Mouse (Mus musculus) embryonic facial prominence, embryonic 14.5 days (tissue): ENCODE data around the gene St6galnac3. TPM values are rescaled to one million over a fixed set of nuclear protein-coding genes. Genes with fewer than 3 reads are reported as not detected.

Experiments used
- ATAC-seq: fragments of 200-750 bp; cut with Nextera tagmentation; 2 replicates; pipeline ENCODE4 v1.8.0; 2017; ENCODE audit warnings: low read depth, moderate number of reproducible peaks, moderate TSS enrichment
- DNase-seq: peaks from one replicate; pipeline ENCODE4 v3.0.0-alpha.2; 2015; ENCODE audit warnings: low spot score
- H3K27ac ChIP-seq: fragments of 300-500 bp; sonication (generic); replicated peaks from 2 replicates; pipeline ENCODE4 v1.5.1; 2014; ENCODE audit warnings: low read depth, mild to moderate bottlenecking, low read length, moderate library complexity
- H3K27me3 ChIP-seq: fragments of 300-500 bp; sonication (generic); replicated peaks from 2 replicates; pipeline ENCODE4 v1.6.1; 2014; ENCODE audit warnings: low read length; ENCODE audit not compliant: control insufficient read depth, insufficient read depth
- H3K36me3 ChIP-seq: fragments of 300-500 bp; sonication (generic); 2 replicates; pipeline ENCODE4 v1.6.1; 2014; ENCODE audit warnings: low read length, mixed read lengths; ENCODE audit not compliant: control insufficient read depth, insufficient read depth
- H3K4me1 ChIP-seq: fragments of 300-500 bp; sonication (generic); 2 replicates; pipeline ENCODE4 v1.6.1; 2014; ENCODE audit warnings: antibody characterized with exemption, low read length; ENCODE audit not compliant: control insufficient read depth, insufficient read depth
- H3K4me2 ChIP-seq: fragments of 300-500 bp; sonication (generic); 2 replicates; pipeline ENCODE4 v1.6.1; 2014; ENCODE audit warnings: low read depth, mild to moderate bottlenecking, low read length, moderate library complexity, mixed read lengths
- H3K4me3 ChIP-seq: fragments of 300-500 bp; sonication (generic); 2 replicates; pipeline ENCODE4 v1.5.1; 2014; ENCODE audit warnings: low read depth, mild to moderate bottlenecking, low read length
- H3K9ac ChIP-seq: fragments of 300-500 bp; sonication (generic); 2 replicates; pipeline ENCODE4 v1.6.1; 2014; ENCODE audit warnings: low read depth, mild to moderate bottlenecking, low read length, moderate library complexity, mixed read lengths
- H3K9me3 ChIP-seq: fragments of 300-500 bp; sonication (generic); 2 replicates; pipeline ENCODE4 v1.6.1; 2016; ENCODE audit warnings: low read length; ENCODE audit not compliant: control insufficient read depth
- WGBS: fragments of 180-500 bp; shearing (Covaris S2); extraction: QIAGEN DNeasy Blood & Tissue Kit; methylation state at CpG from one replicate; pipeline ENCODE4 v1.1.7; 2014; 5-methylcytosine and 5-hydroxymethylcytosine counted together
- microRNA-seq: library from miRNA; unstranded; fragments of <30 nt; microRNA quantifications from one replicate; pipeline ENCODE4, GENCODE M21; 2016; ENCODE audit warnings: borderline number of aligned reads
- polyA plus RNA-seq: library from polyadenylated mRNA; unstranded; fragments of >200 nt; fragmentation: Nextera tagmentation; extraction: Ambion mirVana; gene quantifications from 2 replicates; pipeline ENCODE4 v1.2.1, GENCODE M21; 2014

St6galnac3 gene
- polyA plus RNA-seq, 1 experiment from 2014 or later: 30.6 TPM

DNA sequence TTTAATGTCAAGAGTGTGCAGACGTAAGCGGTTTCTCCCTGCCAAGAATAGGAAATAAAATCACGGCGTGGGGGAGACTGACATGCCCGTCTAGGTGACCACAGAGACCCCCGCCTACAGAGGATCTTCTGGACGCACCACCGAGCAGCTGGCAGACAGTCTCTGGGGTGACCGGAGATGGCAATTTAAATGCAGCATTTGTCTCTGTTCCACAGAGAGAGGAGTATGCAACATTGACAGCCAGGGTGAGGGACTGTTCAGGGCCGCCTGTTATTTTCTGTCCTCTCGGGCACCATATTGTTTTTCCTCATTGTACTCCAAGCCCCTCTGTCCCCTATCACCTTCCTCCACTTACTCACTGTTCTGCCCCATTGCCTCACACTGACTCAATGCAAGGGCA is 555.2 kb downstream of the St6galnac3 start:
- Histone ChIP-seq H3K27ac (no peak overlapping the region), H3K4me1 (no peaks in the 10 kb centered on the region), H3K4me3 (no peak overlapping the region), H3K9ac (no peak overlapping the region), H3K9me3 (no peaks in the 10 kb centered on the region), H3K27me3 (no peaks in the 10 kb centered on the region), H3K4me2 (no peak overlapping the region), H3K36me3 (no peaks in the 10 kb centered on the region)
- WGBS: 86% methylated on average over 11 of the region's 11 CpGs
- DNase-seq (no peak), ATAC-seq (no peak)

GRCm38 (mm10) chr3:153161676-153162075 is 563.3 kb downstream of the St6galnac3 start:
- peak; percentile 10 for DNase-seq
- no peak overlapping the region for H3K4me2 ChIP-seq

DNA sequence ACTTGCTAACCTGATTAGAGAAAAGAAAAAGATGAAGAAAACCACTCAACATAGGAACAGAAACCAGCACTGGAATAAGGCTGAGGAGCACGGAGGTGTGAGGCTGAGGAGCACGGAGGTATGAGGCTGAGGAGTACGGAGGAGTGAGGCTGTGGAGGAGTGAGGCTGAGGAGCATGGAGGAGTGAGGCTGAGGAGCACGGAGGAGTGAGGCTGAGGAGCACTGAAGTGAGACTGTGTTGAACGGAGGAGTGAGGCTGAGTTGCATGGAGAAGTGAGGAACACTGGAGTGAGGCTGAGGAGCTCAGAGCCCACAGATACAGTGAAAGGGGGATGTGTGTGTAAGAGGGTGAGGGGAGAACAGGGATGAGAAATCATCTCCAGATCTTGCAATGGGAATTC is 564.3 kb downstream of the St6galnac3 start:
- Histone ChIP-seq H3K27me3 (no peaks in the 10 kb centered on the region), H3K27ac (no peak overlapping the region), H3K4me1 (no peaks in the 10 kb centered on the region), H3K36me3 (no peaks in the 10 kb centered on the region), H3K4me3 (no peak overlapping the region), H3K9ac (no peak overlapping the region), H3K9me3 (no peaks in the 10 kb centered on the region), H3K4me2 (no peak overlapping the region)
- ATAC-seq (no peak), DNase-seq (no peak)
- 88% methylated on average over 5 of the region's 5 CpGs for WGBS

More at GRCm38 (mm10) chr3:153161676-153162075, 563.3 kb downstream of the St6galnac3 start:
- Histone ChIP-seq H3K27ac (no peak overlapping the region), H3K36me3 (no peaks in the 10 kb centered on the region), H3K9me3 (no peaks in the 10 kb centered on the region), H3K4me3 (no peak overlapping the region), H3K27me3 (no peaks in the 10 kb centered on the region), H3K4me1 (no peaks in the 10 kb centered on the region), H3K9ac (no peak overlapping the region)
- 57% methylated on average over 9 of the region's 9 CpGs for WGBS
- no peak for ATAC-seq

DNA sequence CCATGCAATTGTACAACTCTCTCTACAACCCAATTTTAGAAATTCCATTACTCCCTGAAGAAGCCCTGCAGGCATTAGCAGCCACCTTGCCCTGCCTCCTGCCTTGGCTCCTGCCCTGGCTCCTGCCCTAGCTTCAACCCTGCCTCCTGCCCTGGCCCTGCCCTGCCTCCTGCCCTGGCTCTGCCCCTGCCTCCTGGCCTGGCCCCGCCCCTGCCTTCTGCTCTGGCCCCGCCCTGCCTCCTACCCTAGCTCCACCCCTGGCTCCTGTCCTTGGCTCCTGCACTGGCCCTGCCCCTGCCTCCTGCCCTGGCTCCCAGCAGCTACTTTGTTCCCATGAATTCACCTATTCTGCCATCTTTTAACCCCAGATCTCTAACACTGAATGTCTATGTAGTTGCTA is 576.1 kb downstream of the St6galnac3 start:
- H3K9me3 ChIP-seq: no peaks in the 10 kb centered on the region

More for the DNA sequence above, 576.1 kb downstream of the St6galnac3 start:
- 42% methylated on average over 2 of the region's 2 CpGs for WGBS
- ATAC-seq: no peak
- Histone ChIP-seq H3K4me3 (no peak overlapping the region), H3K36me3 (no peaks in the 10 kb centered on the region), H3K27ac (no peak overlapping the region), H3K27me3 (no peaks in the 10 kb centered on the region), H3K4me2 (no peak overlapping the region), H3K4me1 (0 out of 2 replicates have a peak, but pooled peaks cover 4% of the 10 kb centered on the region), H3K9ac (no peak overlapping the region)
- DNase-seq: no peak

Small RNAs within 50 kb of the gene (microRNA-seq; reads per million reads assigned to microRNA genes)
- gene Gm27405: not detected

Other genes with a start within 250 kb of the St6galnac3 start
- 0.63 and 1.0 TPM in 2 replicates for gene Asb17, start 119.0 kb upstream of the St6galnac3 start, polyA plus RNA-seq
- gene Msh4, start 181.0 kb upstream of the St6galnac3 start, polyA plus RNA-seq: 0.06 TPM in 1 of 2 replicates, not detected in the other
- gene Rabggtb, start 187.8 kb upstream of the St6galnac3 start, polyA plus RNA-seq: 54.0 and 56.2 TPM in 2 replicates
- gene Acadm, start 219.5 kb upstream of the St6galnac3 start, polyA plus RNA-seq: 79.4 and 81.1 TPM in 2 replicates
- 3.0 and 3.4 TPM in 2 replicates for gene Slc44a5, start 248.3 kb upstream of the St6galnac3 start, polyA plus RNA-seq